Mouse (Mus musculus) midbrain, postnatal 0 days (tissue): Measurements from ENCODE around the gene Cbr2. TPM values are rescaled to one million over a fixed set of nuclear protein-coding genes. Genes with fewer than 3 reads are reported as not detected.
A peak's percentile ranks its signal among the peaks of the same experiment; 100 is the strongest.

Experiments used
- ATAC-seq: fragments of 200-750 bp; cut with Nextera tagmentation; 2 replicates; pipeline ENCODE4 v1.8.0; 2017; ENCODE audit warnings: moderate number of reproducible peaks, mild to moderate bottlenecking, moderate TSS enrichment, moderate library complexity; ENCODE audit not compliant: low FRiP score
- DNase-seq: peaks from one replicate; pipeline ENCODE4 v3.0.0-alpha.2; 2015; ENCODE audit warnings: low spot score
- H3K27ac ChIP-seq: fragments of 300-500 bp; sonication (generic); 2 replicates; pipeline ENCODE4 v1.5.1; 2014; ENCODE audit warnings: low read depth, mild to moderate bottlenecking, low read length, mixed read lengths
- H3K27me3 ChIP-seq: fragments of 300-500 bp; sonication (generic); 2 replicates; pipeline ENCODE4 v1.6.1; 2014; ENCODE audit warnings: low read length, control low read depth, mixed read lengths; ENCODE audit not compliant: insufficient read depth
- H3K36me3 ChIP-seq: fragments of 300-500 bp; sonication (generic); 2 replicates; pipeline ENCODE4 v1.6.1; 2014; ENCODE audit warnings: low read length, control low read depth, mixed read lengths; ENCODE audit not compliant: insufficient read depth
- H3K4me1 ChIP-seq: fragments of 300-500 bp; sonication (generic); 2 replicates; pipeline ENCODE4 v1.6.1; 2014; ENCODE audit warnings: mild to moderate bottlenecking, control low read depth, antibody characterized with exemption, low read length, mixed read lengths; ENCODE audit not compliant: insufficient read depth
- H3K4me2 ChIP-seq: fragments of 300-500 bp; sonication (generic); 2 replicates; pipeline ENCODE4 v1.6.1; 2014; ENCODE audit warnings: low read depth, mild to moderate bottlenecking, low read length, mixed read lengths; ENCODE audit not compliant: poor library complexity, severe bottlenecking
- H3K4me3 ChIP-seq: fragments of 300-500 bp; sonication (generic); 2 replicates; pipeline ENCODE4 v1.5.1; 2014; ENCODE audit warnings: low read depth, mild to moderate bottlenecking, low read length, moderate library complexity
- H3K9ac ChIP-seq: fragments of 300-500 bp; sonication (generic); replicated peaks from 2 replicates; pipeline ENCODE4 v1.6.1; 2014; ENCODE audit warnings: mild to moderate bottlenecking, low read length, moderate library complexity, mixed read lengths; ENCODE audit not compliant: poor library complexity, severe bottlenecking
- H3K9me3 ChIP-seq: fragments of 300-500 bp; sonication (generic); 2 replicates; pipeline ENCODE4 v1.6.1; 2016; ENCODE audit warnings: low read length, control low read depth
- CTCF ChIP-seq: IDR thresholded peaks from 2 replicates; pipeline ENCODE4 v1.5.1; 2016; ENCODE audit warnings: antibody characterized with exemption, mild to moderate bottlenecking
- WGBS: fragments of 180-500 bp; shearing (Covaris S2); extraction: QIAGEN DNeasy Blood & Tissue Kit; methylation state at CpG from one replicate; pipeline ENCODE4 v1.1.7; 2014; 5-methylcytosine and 5-hydroxymethylcytosine counted together
- polyA plus RNA-seq: library from polyadenylated mRNA; unstranded; fragments of >200 nt; fragmentation: Nextera tagmentation; extraction: Ambion mirVana; gene quantifications from 2 replicates; pipeline ENCODE4 v1.2.1, GENCODE M21; 2015
- total RNA-seq: library from RNA; depleted of rRNA; stranded (reverse); fragments of >200 nt; gene quantifications from 2 replicates; pipeline ENCODE4 v1.2.3, GENCODE M21; 2014

Gene Cbr2
- total and polyA plus RNA-seq, 2 experiments from 2014 or later: 3.6 to 4.4 TPM

- Histone ChIP-seq H3K27ac (no peak overlapping the region), H3K27me3 (no peaks in the 10 kb centered on the region), H3K36me3 (no peaks in the 10 kb centered on the region), H3K4me2 (no peak overlapping the region), H3K9me3 (no peaks in the 10 kb centered on the region), H3K4me3 (no peak overlapping the region), H3K4me1 (no peaks in the 10 kb centered on the region), H3K9ac (no peak overlapping the region)
- no peak for TF ChIP-seq CTCF
- DNase-seq (no peak), ATAC-seq (no peak)
- 75% methylated on average over 14 of the region's 14 CpGs for WGBS
Observed at GRCm38 (mm10) chr11:120761811-120762671, 30.1 kb upstream of the Cbr2 start.

- Histone ChIP-seq H3K9me3 (no peaks in the 10 kb centered on the region), H3K36me3 (no peaks in the 10 kb centered on the region), H3K9ac (no peak overlapping the region), H3K27me3 (no peaks in the 10 kb centered on the region), H3K4me2 (no peak overlapping the region), H3K4me3 (no peak overlapping the region), H3K27ac (no peak overlapping the region), H3K4me1 (no peaks in the 10 kb centered on the region)
- no peak for ATAC-seq
- TF ChIP-seq CTCF: no peak
- no peak for DNase-seq
- WGBS: 90% methylated on average over 9 of the region's 9 CpGs
Observed at GRCm38 (mm10) chr11:120760236-120760635, 28.3 kb upstream of the Cbr2 start.

- Histone ChIP-seq H3K4me2 (no peak overlapping the region), H3K9me3 (no peaks in the 10 kb centered on the region), H3K4me1 (no peaks in the 10 kb centered on the region), H3K27ac (no peak overlapping the region), H3K9ac (no peak overlapping the region), H3K4me3 (no peak overlapping the region), H3K27me3 (no peaks in the 10 kb centered on the region), H3K36me3 (no peaks in the 10 kb centered on the region)
- TF ChIP-seq CTCF: no peak
- ATAC-seq: no peak
- 70% methylated on average over 4 of the region's 4 CpGs for WGBS
- DNase-seq: no peak
Observed at GRCm38 (mm10) chr11:120751606-120752005, 19.7 kb upstream of the Cbr2 start.

GRCm38 (mm10) chr11:120749430-120749829, 17.5 kb upstream of the Cbr2 start:
- DNase-seq (no peak), ATAC-seq (no peak)
- Histone ChIP-seq H3K27me3 (no peaks in the 10 kb centered on the region), H3K4me3 (no peak overlapping the region), H3K9me3 (no peaks in the 10 kb centered on the region), H3K9ac (no peak overlapping the region), H3K27ac (no peak overlapping the region), H3K36me3 (no peaks in the 10 kb centered on the region), H3K4me2 (no peak overlapping the region), H3K4me1 (no peaks in the 10 kb centered on the region)
- WGBS: 60% methylated on average over 8 of the region's 8 CpGs
- peak; percentile 37 for TF ChIP-seq CTCF

- ATAC-seq (no peak), DNase-seq (no peak)
- H3K4me1 ChIP-seq: no peaks in the 10 kb centered on the region
- H3K4me3 ChIP-seq: no peak overlapping the region
- H3K4me2 ChIP-seq: no peak overlapping the region
- H3K36me3 ChIP-seq: no peaks in the 10 kb centered on the region
- no peaks in the 10 kb centered on the region for H3K27me3 ChIP-seq
- no peak overlapping the region for H3K9ac ChIP-seq
- no peak for TF ChIP-seq CTCF
- H3K27ac ChIP-seq: no peak overlapping the region
- no peaks in the 10 kb centered on the region for H3K9me3 ChIP-seq
- 84% methylated on average over 4 of the region's 4 CpGs for WGBS
Observed at GRCm38 (mm10) chr11:120747974-120748373, 16.1 kb upstream of the Cbr2 start.

GRCm38 (mm10) chr11:120744121-120744701, 12.3 kb upstream of the Cbr2 start:
- 80% methylated on average over 7 of the region's 7 CpGs for WGBS
- Histone ChIP-seq H3K4me1 (no peaks in the 10 kb centered on the region), H3K27ac (no peak overlapping the region), H3K36me3 (no peaks in the 10 kb centered on the region), H3K9me3 (no peaks in the 10 kb centered on the region), H3K9ac (no peak overlapping the region), H3K4me2 (no peak overlapping the region), H3K4me3 (no peak overlapping the region), H3K27me3 (no peaks in the 10 kb centered on the region)
- DNase-seq (no peak), ATAC-seq (no peak)
- no peak for TF ChIP-seq CTCF
